Mouse (Mus musculus) B cell, adult 2 months (primary cell): ENCODE measurements at regions not wholly inside any gene's neighbourhood (a gene's known extent, or its start where the extent isn't known, plus 50 kb on each side); places are given as distances from the start of the nearest gene placed in this dataset.

Experiments
- DNase-seq, 2 experiments: peaks; one replicate each; pipeline ENCODE4 v3.0.0; 2022

DNA sequence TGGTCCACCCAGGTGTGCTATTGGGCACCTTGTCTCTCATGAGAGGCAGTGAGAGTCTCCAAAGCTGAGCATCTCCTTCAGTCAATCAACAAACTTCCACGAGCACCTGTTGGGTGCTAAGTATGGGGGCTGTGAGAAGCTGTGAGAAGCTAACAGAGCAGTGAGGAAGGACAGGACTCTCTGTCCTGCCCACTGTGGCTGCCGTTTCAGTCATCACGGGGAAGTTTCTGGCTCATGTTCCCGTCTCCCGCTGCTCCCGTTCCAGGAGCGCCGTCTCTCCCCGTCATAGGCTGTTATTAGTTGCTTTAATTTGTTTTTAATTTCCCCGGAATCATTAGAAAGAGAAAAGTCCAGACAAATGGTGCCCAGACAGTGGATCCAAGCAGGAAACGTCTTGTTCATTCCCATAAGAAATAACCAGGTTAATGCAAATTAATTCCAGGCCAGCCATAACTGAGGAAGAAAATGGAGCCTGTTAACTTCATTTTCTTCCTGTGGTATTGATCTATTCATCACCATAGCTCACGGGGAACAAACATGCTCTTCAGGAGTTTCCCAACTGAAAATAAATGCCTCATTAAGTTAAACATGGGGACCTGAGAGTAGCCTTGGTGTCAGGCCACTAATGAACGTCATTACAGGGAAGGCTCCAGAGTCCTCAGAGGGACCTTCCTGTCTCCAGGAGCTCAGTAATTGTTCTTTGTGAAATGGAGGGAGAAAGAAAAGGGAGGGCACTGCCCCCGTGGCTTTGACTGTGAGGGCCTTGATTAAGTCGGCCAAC, 70.3 kb downstream of the Matn1 start:
- no peak for DNase-seq

GRCm38 (mm10) chr4:131015156-131015555, 71.0 kb downstream of the Matn1 start:
- DNase-seq: no peak

- DNase-seq: no peak
These were observed 79.4 kb downstream of the Matn1 start for GRCm38 (mm10) chr4:131023601-131024000.

DNA sequence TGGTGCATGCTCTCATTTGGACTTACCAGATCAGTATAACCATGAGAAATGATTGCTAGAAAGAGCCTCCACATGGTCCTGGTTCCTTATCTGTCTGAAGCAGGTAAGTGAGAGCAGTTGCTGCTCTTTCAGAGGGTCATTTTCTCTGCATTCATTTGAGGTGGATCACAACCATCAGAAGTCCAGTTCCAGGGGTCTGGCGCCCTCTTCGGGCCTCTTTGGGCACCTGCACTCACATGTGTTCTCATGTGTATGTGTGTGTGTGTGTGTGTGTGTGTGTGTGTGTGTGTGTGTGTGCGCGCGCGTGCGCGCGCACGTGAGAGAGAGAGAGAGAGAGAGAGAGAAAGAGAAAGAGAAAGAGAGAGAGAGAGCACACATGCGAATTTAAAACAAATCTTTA, 92.1 kb downstream of the Matn1 start:
- no peak for DNase-seq

DNA sequence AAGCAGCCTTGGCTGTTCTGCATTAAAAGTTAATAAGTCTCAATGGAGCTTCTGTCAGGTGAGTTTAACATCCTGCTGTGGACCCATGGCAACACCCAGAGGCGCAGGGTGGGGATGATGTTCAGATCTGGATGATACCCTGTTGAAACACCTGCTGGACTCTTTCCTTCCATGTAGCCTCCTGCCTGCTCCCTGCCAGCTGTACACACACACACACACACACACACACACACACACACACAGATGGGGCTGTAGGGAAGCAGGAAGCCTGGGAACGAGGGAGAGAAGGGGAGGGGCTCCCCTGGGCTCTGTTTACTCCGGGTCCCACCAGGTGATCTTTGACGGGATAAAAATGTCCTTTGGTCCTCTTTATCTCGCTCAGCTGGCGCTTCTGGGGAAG, 93.0 kb downstream of the Matn1 start:
- no peak for DNase-seq

GRCm38 (mm10) chr4:131039686-131040085, 95.5 kb downstream of the Matn1 start:
- DNase-seq: no peak

DNA sequence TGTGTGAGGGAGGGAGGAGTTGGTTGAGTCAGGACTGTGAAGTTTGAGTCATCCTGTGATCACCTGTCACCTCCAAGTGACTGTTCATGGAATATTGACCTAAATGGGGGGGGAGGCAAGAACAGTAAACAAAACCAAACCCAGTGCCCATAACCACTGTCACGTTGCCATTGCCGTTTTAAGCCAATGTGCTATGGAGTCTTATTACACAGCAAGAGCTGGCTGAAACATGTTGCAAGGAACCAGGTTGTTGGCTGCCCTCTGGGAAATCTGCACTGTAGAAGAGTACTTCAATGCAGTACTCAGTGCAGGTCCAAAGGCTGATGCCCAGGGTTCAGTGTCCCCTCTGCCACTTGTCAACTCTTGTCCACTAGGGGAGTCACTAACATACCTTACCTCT, 97.0 kb downstream of the Matn1 start:
- DNase-seq: no peak

DNA sequence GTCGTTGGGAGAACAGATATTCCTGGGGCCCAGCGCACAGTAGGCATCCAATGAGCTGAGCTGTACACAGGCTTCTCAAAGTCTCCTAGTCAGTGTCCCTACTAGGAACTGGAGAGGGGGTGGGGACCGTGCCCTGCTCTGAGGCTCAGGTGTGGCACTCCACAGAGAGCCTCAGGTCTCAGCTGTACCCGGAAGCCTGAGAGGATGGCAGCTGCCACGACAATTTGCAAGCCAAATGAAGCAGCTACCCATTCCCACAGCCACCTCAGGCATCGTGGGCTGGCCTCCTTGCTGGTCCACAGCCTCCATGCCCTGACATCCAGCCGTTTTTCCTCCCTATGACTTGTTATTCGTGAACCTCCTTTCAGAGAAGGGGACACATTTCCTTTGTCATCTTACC, 101.9 kb downstream of the Matn1 start:
- DNase-seq: no peak

GRCm38 (mm10) chr4:131046969-131047650, 102.9 kb downstream of the Matn1 start:
- DNase-seq: no peak

DNA sequence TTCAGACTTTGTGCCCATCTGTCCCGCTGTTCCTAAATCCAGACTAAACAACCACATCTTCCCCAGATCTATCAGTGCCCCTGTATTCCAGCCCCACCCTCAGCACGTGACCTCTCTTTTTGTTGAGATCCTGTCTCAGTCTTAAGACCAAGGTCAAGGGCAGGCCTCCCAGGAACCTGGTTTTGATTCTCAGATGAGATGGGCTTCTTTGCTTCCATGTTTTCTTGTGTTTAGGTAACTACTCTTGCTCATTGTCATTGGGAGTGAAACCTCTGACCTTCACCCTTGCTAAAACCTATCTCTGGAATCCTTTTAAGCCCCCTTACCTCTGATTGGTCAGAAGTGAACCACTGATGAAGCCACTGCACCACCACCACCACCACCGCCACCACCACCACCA, 112.1 kb downstream of the Matn1 start:
- no peak for DNase-seq

- no peak for DNase-seq
These were observed 115.4 kb downstream of the Matn1 start for GRCm38 (mm10) chr4:131059572-131059971.

DNA sequence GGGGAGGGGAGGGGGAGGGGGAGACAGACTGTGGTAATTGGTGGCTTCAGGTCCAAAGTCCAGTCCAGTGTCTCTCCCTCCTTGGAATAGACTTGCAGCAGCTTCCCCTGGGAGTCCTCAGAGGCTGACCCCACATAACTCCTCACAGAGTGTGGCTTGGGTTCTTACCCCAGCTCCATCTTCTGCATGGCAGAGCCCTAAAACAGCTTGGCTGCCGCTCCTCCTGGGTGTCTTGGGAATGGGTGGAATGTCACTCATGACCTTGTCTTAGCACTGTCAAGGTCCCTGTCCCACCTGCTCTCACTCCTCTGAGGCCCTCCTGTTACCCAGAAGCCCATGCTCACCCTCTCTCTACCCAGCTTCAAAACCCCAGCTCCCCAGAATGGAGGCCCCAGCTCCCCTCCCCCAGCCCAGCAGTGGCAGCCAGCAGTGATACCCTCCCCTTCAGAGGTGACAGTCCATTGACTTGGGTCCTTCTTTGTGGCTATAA, 116.1 kb downstream of the Matn1 start:
- no peak for DNase-seq

- no peak for DNase-seq
These were observed 116.5 kb downstream of the Matn1 start for GRCm38 (mm10) chr4:131060706-131061105.

DNA sequence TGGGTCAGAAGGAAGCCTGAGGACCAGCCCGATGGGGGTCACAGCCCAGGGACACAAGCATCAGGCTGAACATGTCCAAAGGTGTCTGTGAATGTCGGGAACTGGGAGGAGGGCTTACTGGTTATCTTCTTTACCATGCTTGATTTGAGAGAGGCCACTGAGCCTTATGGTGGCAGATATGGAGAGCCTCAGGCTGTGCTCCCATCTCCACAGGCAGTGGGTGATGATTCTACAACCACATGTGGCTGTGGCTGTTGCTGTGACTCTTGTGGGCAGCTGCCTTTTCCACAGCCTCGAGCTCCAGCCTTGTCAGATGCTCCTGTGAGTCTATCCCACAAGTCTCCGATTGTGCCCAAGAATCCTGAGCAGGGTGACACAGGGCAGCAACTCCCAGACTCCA, 118.4 kb downstream of the Matn1 start:
- DNase-seq: no peak

- no peak for DNase-seq
These were observed 122.2 kb downstream of the Matn1 start for GRCm38 (mm10) chr4:131066186-131066939.

GRCm38 (mm10) chr4:131070566-131070965, 126.4 kb downstream of the Matn1 start:
- no peak for DNase-seq

- no peak for DNase-seq
These were observed 128.4 kb downstream of the Matn1 start for GRCm38 (mm10) chr4:131072623-131073022.

- DNase-seq: no peak
These were observed 129.2 kb downstream of the Matn1 start for GRCm38 (mm10) chr4:131073420-131073819.

- DNase-seq: no peak
These were observed 131.2 kb downstream of the Matn1 start for GRCm38 (mm10) chr4:131075326-131075932.

DNA sequence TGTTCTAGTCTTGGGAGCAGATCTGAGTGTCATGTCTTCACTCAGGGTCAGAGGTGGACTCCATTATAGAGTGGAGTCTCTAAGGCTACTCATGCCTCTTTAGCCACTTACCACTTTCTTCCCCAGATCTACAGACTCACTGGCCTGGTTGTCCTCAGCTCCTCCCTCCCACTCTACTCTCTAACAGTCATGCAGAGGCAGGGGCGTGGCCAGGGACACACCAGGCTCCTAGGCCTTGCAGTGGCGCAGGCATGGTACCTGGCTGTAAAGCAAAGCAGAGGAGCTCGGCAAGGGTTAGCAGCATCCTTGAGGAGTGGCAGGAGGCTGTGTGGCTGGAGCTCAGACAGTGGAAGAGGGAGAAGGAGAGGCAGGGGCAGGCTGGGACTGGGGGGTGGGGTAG, 132.4 kb downstream of the Matn1 start:
- DNase-seq: no peak

DNA sequence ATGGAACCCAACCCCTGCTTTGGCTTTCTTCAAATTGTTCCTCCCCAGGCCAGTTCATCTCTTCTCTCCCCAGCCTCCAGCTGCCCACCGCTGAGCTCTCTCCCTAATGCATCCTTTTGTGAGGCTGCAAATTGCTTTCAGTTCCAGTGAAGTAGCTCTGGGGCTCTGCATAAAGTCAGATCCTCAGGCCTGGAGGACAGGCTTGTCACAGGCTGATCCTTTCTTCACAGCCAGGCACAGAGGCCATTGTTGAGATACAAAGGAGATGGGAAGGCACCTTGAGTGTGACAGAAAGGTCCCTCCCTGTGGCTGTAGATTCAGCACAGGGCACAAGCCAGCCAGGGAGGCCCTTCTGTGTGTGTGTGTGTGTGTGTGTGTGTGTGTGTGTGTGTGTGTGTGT, 135.9 kb downstream of the Matn1 start:
- no peak for DNase-seq

DNA sequence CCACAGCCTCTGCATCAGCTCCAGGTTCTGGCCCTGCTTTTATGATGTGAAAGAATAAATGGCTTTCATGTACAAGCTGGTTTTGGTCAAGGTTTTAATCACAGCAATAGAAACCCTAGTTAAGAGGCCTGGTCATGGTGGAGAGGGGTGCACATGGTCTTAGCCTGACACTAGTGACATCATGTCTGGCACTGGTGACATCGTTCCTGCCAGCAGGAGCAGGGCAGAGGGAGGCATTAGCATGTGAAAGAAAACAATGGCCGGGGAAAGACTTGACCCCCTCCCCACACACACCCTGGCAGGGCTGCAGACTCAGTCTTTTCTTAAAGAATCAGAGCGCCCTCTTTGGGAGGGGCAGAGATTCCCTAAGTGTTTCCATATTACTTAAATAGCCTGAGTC, 139.2 kb downstream of the Matn1 start:
- DNase-seq: no peak

DNA sequence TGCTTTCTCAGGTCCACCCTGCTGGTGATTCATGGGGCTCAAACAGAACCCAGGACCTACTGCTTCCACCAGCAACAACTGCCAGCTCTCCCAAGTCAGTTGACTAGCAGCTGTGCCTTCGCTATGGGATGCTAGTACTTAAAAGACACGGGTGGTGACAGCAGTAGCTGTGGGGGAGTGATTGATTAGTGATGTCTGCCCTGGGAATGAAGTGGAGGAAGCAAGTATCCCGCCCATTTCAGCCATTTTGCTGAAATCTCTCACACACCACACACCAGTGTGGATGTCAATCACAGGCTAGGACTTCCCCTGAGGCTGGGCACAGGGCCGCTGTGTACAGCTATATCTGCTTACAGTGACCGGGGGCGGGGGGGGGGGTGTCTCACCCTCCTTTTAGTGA, 153.2 kb downstream of the Matn1 start:
- DNase-seq: no peak
